Mouse (Mus musculus): Measurements from ENCODE around the gene Apoc4. TPM values are rescaled to one million over a fixed set of nuclear protein-coding genes. Genes with fewer than 3 reads are reported as not detected.

Apoc4 gene
- polyA plus RNA-seq, 1 experiment from 2014 or later, result 5.4 TPM

GRCm38 (mm10) chr7:19704475-19704874 lies 23.2 kb upstream of the Apoc4 start:
- Histone ChIP-seq H3K4me3 (ENCODE audit: low read depth, low read length) (no peak overlapping the region), H3K27me3 (replicated peaks; ENCODE audit: control insufficient read depth, insufficient read depth, low read length) (no peaks in the 10 kb centered on the region), H3K9ac (ENCODE audit: low read depth, low read length) (no peak overlapping the region), H3K4me2 (no peak overlapping the region), H3K4me1 (replicated peaks; ENCODE audit: control insufficient read depth, insufficient read depth, low read length) (peaks cover 24% of the 10 kb centered on the region), H3K36me3 (ENCODE audit: control insufficient read depth, insufficient read depth, low read length) (peaks cover 45% of the 10 kb centered on the region), H3K9me3 (ENCODE audit: control insufficient read depth, low read length) (no peaks in the 10 kb centered on the region), H3K27ac (ENCODE audit: low read depth, low read length) (no peak overlapping the region)
- no peak for ATAC-seq (replicated peaks; ENCODE audit: low FRiP score)
- 90% methylated on average over 4 of the region's 4 CpGs for WGBS
- no peak for DNase-seq (ENCODE audit: low spot score)

- ATAC-seq (replicated peaks; ENCODE audit: low FRiP score), result no peak
- Histone ChIP-seq H3K9me3 (ENCODE audit: control insufficient read depth, low read length) (no peaks in the 10 kb centered on the region), H3K9ac (ENCODE audit: low read depth, low read length) (no peak overlapping the region), H3K4me3 (ENCODE audit: low read depth, low read length) (no peak overlapping the region), H3K27ac (ENCODE audit: low read depth, low read length) (peak overlapping the region; percentile 15; the same call in 1 of the 2 replicates), H3K27me3 (replicated peaks; ENCODE audit: control insufficient read depth, insufficient read depth, low read length) (no peaks in the 10 kb centered on the region), H3K4me2 (no peak overlapping the region), H3K36me3 (ENCODE audit: control insufficient read depth, insufficient read depth, low read length) (peaks cover 33% of the 10 kb centered on the region), H3K4me1 (replicated peaks; ENCODE audit: control insufficient read depth, insufficient read depth, low read length) (peaks cover 35% of the 10 kb centered on the region)
- 86% methylated on average over 16 of the region's 16 CpGs for WGBS
- DNase-seq (ENCODE audit: low spot score), result no peak
Measured at GRCm38 (mm10) chr7:19702859-19703555, 21.7 kb upstream of the Apoc4 start.

DNA sequence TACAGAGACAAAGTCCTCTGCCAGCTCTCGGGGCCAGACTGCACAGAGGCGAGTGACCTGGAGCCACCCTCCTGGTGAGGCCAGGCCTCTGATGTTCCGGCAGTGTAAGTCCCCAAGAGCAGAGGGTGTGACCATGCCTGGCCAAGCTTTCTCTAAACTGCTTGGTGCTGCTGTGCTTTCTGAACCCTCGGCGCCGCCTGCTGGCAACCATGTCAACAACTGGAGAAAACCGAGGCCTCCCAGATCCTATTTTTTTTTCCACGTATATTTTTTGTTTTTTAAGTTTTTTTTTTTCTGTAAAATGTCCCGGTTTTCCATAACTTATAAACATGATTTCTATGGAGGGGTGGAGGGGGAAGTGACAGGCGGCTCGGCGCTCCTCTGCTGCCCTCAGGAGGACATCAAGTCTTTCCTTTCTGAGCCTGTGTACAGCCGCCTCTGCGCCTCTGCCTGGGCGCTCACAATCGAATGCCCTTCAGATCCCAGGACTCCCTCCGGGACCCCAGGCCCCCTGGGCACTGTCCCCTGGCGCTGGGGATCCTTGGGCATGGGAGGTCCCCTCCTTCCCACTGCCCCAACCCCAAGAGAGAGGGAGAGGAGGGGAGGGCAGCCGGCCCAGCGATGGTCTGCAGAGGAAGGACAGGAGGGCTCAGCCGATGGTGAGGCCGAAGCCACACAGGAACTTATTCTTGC lies 19.9 kb upstream of the Apoc4 start:
- WGBS, result 26% methylated on average over 22 of the region's 22 CpGs
- Histone ChIP-seq H3K27me3 (replicated peaks; ENCODE audit: control insufficient read depth, insufficient read depth, low read length) (no peaks in the 10 kb centered on the region), H3K27ac (ENCODE audit: low read depth, low read length) (peak overlapping the region; percentile 72), H3K4me2 (peak overlapping the region; percentile 32), H3K4me3 (ENCODE audit: low read depth, low read length) (no peak overlapping the region), H3K36me3 (ENCODE audit: control insufficient read depth, insufficient read depth, low read length) (peaks cover 29% of the 10 kb centered on the region), H3K9me3 (ENCODE audit: control insufficient read depth, low read length) (no peaks in the 10 kb centered on the region), H3K9ac (ENCODE audit: low read depth, low read length) (no peak overlapping the region), H3K4me1 (replicated peaks; ENCODE audit: control insufficient read depth, insufficient read depth, low read length) (peaks cover 46% of the 10 kb centered on the region)
- DNase-seq (ENCODE audit: low spot score) (peak; percentile 77), ATAC-seq (replicated peaks; ENCODE audit: low FRiP score) (peak; percentile 77)

DNA sequence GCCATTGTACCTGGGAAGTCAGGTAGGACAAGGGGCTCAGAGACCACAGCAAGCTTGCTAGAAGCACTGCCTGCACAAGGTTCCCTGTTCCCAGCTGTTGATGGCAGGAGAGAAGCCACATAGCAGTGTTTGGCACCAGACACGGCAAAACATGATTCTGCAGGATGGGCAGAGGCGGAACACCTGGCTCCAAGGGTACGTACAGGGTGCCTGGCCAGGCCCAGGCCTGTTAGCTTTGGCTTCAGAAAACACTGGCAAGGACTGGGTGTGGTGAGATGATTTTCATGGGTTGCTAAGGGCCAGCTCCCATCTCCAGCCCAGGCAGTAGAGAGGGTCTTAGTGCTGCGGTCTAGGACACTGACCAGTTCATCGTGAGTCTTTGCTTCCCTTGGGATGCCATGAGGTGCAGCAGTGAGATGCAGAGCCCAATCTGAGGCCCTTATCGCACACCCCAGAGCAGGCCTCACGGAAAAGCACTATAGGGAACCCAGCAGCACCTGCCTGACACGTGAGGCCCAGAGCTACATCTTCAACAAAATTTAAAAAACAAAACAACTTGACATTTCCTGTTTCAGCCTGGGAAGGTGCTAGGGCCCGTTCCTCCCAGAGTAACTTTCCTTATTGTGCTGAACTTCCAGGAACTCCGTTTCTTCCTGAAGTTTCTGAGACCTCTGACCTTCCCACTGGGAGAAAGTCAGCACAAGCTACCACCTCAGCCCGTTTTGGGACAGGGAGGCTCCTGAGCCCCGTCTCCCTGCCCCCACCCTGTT lies 19.2 kb upstream of the Apoc4 start:
- no peaks in the 10 kb centered on the region for H3K9me3 ChIP-seq (ENCODE audit: control insufficient read depth, low read length)
- no peak overlapping the region for H3K4me3 ChIP-seq (ENCODE audit: low read depth, low read length)
- no peaks in the 10 kb centered on the region for H3K27me3 ChIP-seq (replicated peaks; ENCODE audit: control insufficient read depth, insufficient read depth, low read length)
- H3K4me2 ChIP-seq, result peak overlapping the region; percentile 32
- no peak overlapping the region for H3K9ac ChIP-seq (ENCODE audit: low read depth, low read length)
- DNase-seq (ENCODE audit: low spot score) (no peak), ATAC-seq (replicated peaks; ENCODE audit: low FRiP score) (no peak)
- H3K27ac ChIP-seq (ENCODE audit: low read depth, low read length), result peak overlapping the region; percentile 68
- 50% methylated on average over 12 of the region's 12 CpGs for WGBS
- peaks cover 53% of the 10 kb centered on the region for H3K4me1 ChIP-seq (replicated peaks; ENCODE audit: control insufficient read depth, insufficient read depth, low read length)
- peaks cover 31% of the 10 kb centered on the region for H3K36me3 ChIP-seq (ENCODE audit: control insufficient read depth, insufficient read depth, low read length)

DNA sequence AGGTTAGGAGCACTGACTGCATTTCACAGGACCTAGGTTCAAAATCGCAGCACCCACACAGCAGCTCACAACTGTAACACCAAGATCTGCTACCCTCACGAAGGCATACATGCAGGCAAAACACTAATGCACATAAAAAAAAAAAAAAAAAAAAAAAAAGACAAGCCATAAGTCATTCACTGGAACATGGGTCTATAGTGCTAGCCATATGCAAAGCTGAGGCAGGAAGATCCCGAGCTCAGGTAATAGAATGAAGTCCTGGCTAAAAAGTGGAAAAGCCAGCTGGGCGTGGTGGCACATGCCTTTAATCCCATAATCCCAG lies 18.5 kb upstream of the Apoc4 start:
- Histone ChIP-seq H3K9me3 (ENCODE audit: control insufficient read depth, low read length) (no peaks in the 10 kb centered on the region), H3K27me3 (replicated peaks; ENCODE audit: control insufficient read depth, insufficient read depth, low read length) (no peaks in the 10 kb centered on the region), H3K9ac (ENCODE audit: low read depth, low read length) (no peak overlapping the region), H3K4me3 (ENCODE audit: low read depth, low read length) (no peak overlapping the region), H3K36me3 (ENCODE audit: control insufficient read depth, insufficient read depth, low read length) (peaks cover 26% of the 10 kb centered on the region), H3K27ac (ENCODE audit: low read depth, low read length) (peak overlapping the region; percentile 68; the same call in 1 of the 2 replicates), H3K4me2 (peak overlapping the region; percentile 76; the same call in 1 of the 2 replicates), H3K4me1 (replicated peaks; ENCODE audit: control insufficient read depth, insufficient read depth, low read length) (peaks cover 59% of the 10 kb centered on the region)
- DNase-seq (ENCODE audit: low spot score) (no peak), ATAC-seq (replicated peaks; ENCODE audit: low FRiP score) (no peak)
- 60% methylated on average over 4 of the region's 4 CpGs for WGBS

GRCm38 (mm10) chr7:19698907-19699826 lies 17.9 kb upstream of the Apoc4 start, which contains the start of gene Apoe:
Gene Apoe (minus strand): TSS chr7:19699188.
- Histone ChIP-seq H3K36me3 (ENCODE audit: control insufficient read depth, insufficient read depth, low read length) (peaks cover 24% of the 10 kb centered on the region), H3K27ac (ENCODE audit: low read depth, low read length) (peak within 1 kb of the TSS; percentile 68), H3K4me2 (peak within 1 kb of the TSS; percentile 76), H3K4me1 (replicated peaks; ENCODE audit: control insufficient read depth, insufficient read depth, low read length) (peaks cover 66% of the 10 kb centered on the region), H3K4me3 (ENCODE audit: low read depth, low read length) (peak within 1 kb of the TSS; percentile 58), H3K27me3 (replicated peaks; ENCODE audit: control insufficient read depth, insufficient read depth, low read length) (no peaks in the 10 kb centered on the region), H3K9ac (ENCODE audit: low read depth, low read length) (peak within 1 kb of the TSS; percentile 69), H3K9me3 (ENCODE audit: control insufficient read depth, low read length) (no peaks in the 10 kb centered on the region)
- DNase-seq (ENCODE audit: low spot score) (peak; percentile 65), ATAC-seq (replicated peaks; ENCODE audit: low FRiP score) (peak; percentile 54)
- WGBS, result 4% methylated on average over 20 of the region's 20 CpGs

GRCm38 (mm10) chr7:19697949-19698906 lies 16.9 kb upstream of the Apoc4 start:
- Histone ChIP-seq H3K9me3 (ENCODE audit: control insufficient read depth, low read length) (no peaks in the 10 kb centered on the region), H3K36me3 (ENCODE audit: control insufficient read depth, insufficient read depth, low read length) (peaks cover 22% of the 10 kb centered on the region), H3K27me3 (replicated peaks; ENCODE audit: control insufficient read depth, insufficient read depth, low read length) (no peaks in the 10 kb centered on the region), H3K9ac (ENCODE audit: low read depth, low read length) (peak overlapping the region; percentile 69), H3K4me1 (replicated peaks; ENCODE audit: control insufficient read depth, insufficient read depth, low read length) (peaks cover 75% of the 10 kb centered on the region), H3K27ac (ENCODE audit: low read depth, low read length) (peak overlapping the region; percentile 68), H3K4me3 (ENCODE audit: low read depth, low read length) (peak overlapping the region; percentile 58), H3K4me2 (peak overlapping the region; percentile 76)
- 4% methylated on average over 28 of the region's 28 CpGs for WGBS
- DNase-seq (ENCODE audit: low spot score) (no peak), ATAC-seq (replicated peaks; ENCODE audit: low FRiP score) (no peak)

All from liver, embryonic 11.5 days (tissue).